Mouse (Mus musculus): ENCODE results near the gene Nfix. TPM values are rescaled to one million over a fixed set of nuclear protein-coding genes. Genes with fewer than 3 reads are reported as not detected.

Nfix gene
- 0.87 and 2.1 TPM in 2 replicates for polyA plus RNA-seq (2016; fragmentation: Nextera tagmentation; extraction: Ambion mirVana)

GRCm38 (mm10) chr8:84799999-84800831 lies at the start of gene Nfix:
Nfix (minus strand) TSS chr8:84800344.
- Histone ChIP-seq H3K9me3 (no peaks in the 10 kb centered on the region), H3K4me1 (peaks cover 13% of the 10 kb centered on the region; the same call in 1 of the 2 replicates), H3K36me3 (no peaks in the 10 kb centered on the region; the same call in 1 of the 2 replicates), H3K27ac (peak within 1 kb of the TSS; percentile 79), H3K27me3 (ENCODE audit: insufficient read depth, poor library complexity, severe bottlenecking) (peaks cover 95% of the 10 kb centered on the region), H3K4me3 (peak within 1 kb of the TSS; percentile 69)
- WGBS: 23% methylated on average over 106 of the region's 125 CpGs
- DNase-seq (ENCODE audit: low spot score): no peak

- Histone ChIP-seq H3K4me1 (peaks cover 26% of the 10 kb centered on the region), H3K4me3 (peak overlapping the region; percentile 98), H3K9me3 (no peaks in the 10 kb centered on the region), H3K27me3 (ENCODE audit: insufficient read depth, poor library complexity, severe bottlenecking) (no peaks in the 10 kb centered on the region), H3K27ac (peak overlapping the region; percentile 97), H3K36me3 (peaks cover 32% of the 10 kb centered on the region)
- no peak for DNase-seq (ENCODE audit: low spot score)
- 37% methylated on average over 6 of the region's 6 CpGs for WGBS
Observed at GRCm38 (mm10) chr8:84847684-84848435, 47.7 kb upstream of the Nfix start.

GRCm38 (mm10) chr8:84846722-84847572 lies 46.8 kb upstream of the Nfix start, which contains the start of gene Calr:
Calr (minus strand) TSS chr8:84846934.
- Histone ChIP-seq H3K4me3 (peak within 1 kb of the TSS; percentile 98), H3K27ac (peak within 1 kb of the TSS; percentile 97), H3K9me3 (no peaks in the 10 kb centered on the region), H3K36me3 (peaks cover 41% of the 10 kb centered on the region), H3K27me3 (ENCODE audit: insufficient read depth, poor library complexity, severe bottlenecking) (no peaks in the 10 kb centered on the region), H3K4me1 (peaks cover 29% of the 10 kb centered on the region)
- WGBS: under 1% methylated on average over 55 of the region's 55 CpGs
- DNase-seq (ENCODE audit: low spot score): peak; percentile 100

- H3K4me1 ChIP-seq: peaks cover 29% of the 10 kb centered on the region
- H3K9me3 ChIP-seq: no peaks in the 10 kb centered on the region
- H3K27ac ChIP-seq: peak overlapping the region; percentile 97
- WGBS: under 1% methylated on average over 30 of the region's 30 CpGs
- DNase-seq (ENCODE audit: low spot score): no peak
- H3K36me3 ChIP-seq: peaks cover 48% of the 10 kb centered on the region
- H3K4me3 ChIP-seq: peak overlapping the region; percentile 98
- H3K27me3 ChIP-seq (ENCODE audit: insufficient read depth, poor library complexity, severe bottlenecking): no peaks in the 10 kb centered on the region
Observed at GRCm38 (mm10) chr8:84846094-84846721, 46.1 kb upstream of the Nfix start.

- peak overlapping the region; percentile 97 for H3K27ac ChIP-seq
- peak overlapping the region; percentile 98 for H3K4me3 ChIP-seq
- 15% methylated on average over 12 of the region's 12 CpGs for WGBS
- H3K27me3 ChIP-seq (ENCODE audit: insufficient read depth, poor library complexity, severe bottlenecking): no peaks in the 10 kb centered on the region
- H3K36me3 ChIP-seq: peaks cover 49% of the 10 kb centered on the region
- DNase-seq (ENCODE audit: low spot score): peak; percentile 79
- no peaks in the 10 kb centered on the region for H3K9me3 ChIP-seq
- peaks cover 29% of the 10 kb centered on the region for H3K4me1 ChIP-seq
Observed at GRCm38 (mm10) chr8:84845355-84846093, 45.4 kb upstream of the Nfix start.

- 81% methylated on average over 9 of the region's 9 CpGs for WGBS
- DNase-seq (ENCODE audit: low spot score): no peak
- Histone ChIP-seq H3K36me3 (peaks cover 49% of the 10 kb centered on the region), H3K27ac (no peak overlapping the region), H3K27me3 (ENCODE audit: insufficient read depth, poor library complexity, severe bottlenecking) (no peaks in the 10 kb centered on the region), H3K9me3 (no peaks in the 10 kb centered on the region), H3K4me1 (peaks cover 29% of the 10 kb centered on the region), H3K4me3 (peak overlapping the region; percentile 98)
Observed at GRCm38 (mm10) chr8:84844397-84845070, 44.4 kb upstream of the Nfix start.

- no peak overlapping the region for H3K4me3 ChIP-seq
- 77% methylated on average over 1 of the region's 1 CpGs for WGBS
Observed at GRCm38 (mm10) chr8:84841514-84841913, 41.4 kb upstream of the Nfix start.

GRCm38 (mm10) chr8:84840248-84840999 lies 40.3 kb upstream of the Nfix start, which contains the start of gene Rad23a:
Rad23a (minus strand) TSS chr8:84840665.
- peaks cover 76% of the 10 kb centered on the region for H3K36me3 ChIP-seq
- DNase-seq (ENCODE audit: low spot score): peak; percentile 97
- peak within 1 kb of the TSS; percentile 88 for H3K4me3 ChIP-seq
- H3K9me3 ChIP-seq: no peaks in the 10 kb centered on the region
- under 1% methylated on average over 55 of the region's 55 CpGs for WGBS
- H3K4me1 ChIP-seq: peaks cover 39% of the 10 kb centered on the region
- H3K27me3 ChIP-seq (ENCODE audit: insufficient read depth, poor library complexity, severe bottlenecking): no peaks in the 10 kb centered on the region
- peak within 1 kb of the TSS; percentile 97 for H3K27ac ChIP-seq

More at GRCm38 (mm10) chr8:84841514-84841913, 41.4 kb upstream of the Nfix start:
- H3K9me3 ChIP-seq: no peaks in the 10 kb centered on the region
- peaks cover 39% of the 10 kb centered on the region for H3K4me1 ChIP-seq
- no peaks in the 10 kb centered on the region for H3K27me3 ChIP-seq (ENCODE audit: insufficient read depth, poor library complexity, severe bottlenecking)
- H3K27ac ChIP-seq: no peak overlapping the region
- H3K36me3 ChIP-seq: peaks cover 71% of the 10 kb centered on the region
- no peak for DNase-seq (ENCODE audit: low spot score)

GRCm38 (mm10) chr8:84839875-84840247 lies 39.7 kb upstream of the Nfix start:
- Histone ChIP-seq H3K36me3 (peaks cover 75% of the 10 kb centered on the region), H3K4me3 (peak overlapping the region; percentile 88), H3K27me3 (ENCODE audit: insufficient read depth, poor library complexity, severe bottlenecking) (no peaks in the 10 kb centered on the region), H3K9me3 (no peaks in the 10 kb centered on the region), H3K27ac (peak overlapping the region; percentile 97), H3K4me1 (peaks cover 36% of the 10 kb centered on the region)
- no peak for DNase-seq (ENCODE audit: low spot score)
- WGBS: 5% methylated on average over 7 of the region's 7 CpGs

GRCm38 (mm10) chr8:84839411-84839810 lies 39.3 kb upstream of the Nfix start:
- Histone ChIP-seq H3K4me1 (peaks cover 35% of the 10 kb centered on the region), H3K27ac (peak overlapping the region; percentile 97; the same call in 1 of the 2 replicates)
- WGBS: 89% methylated on average over 2 of the region's 2 CpGs

More at GRCm38 (mm10) chr8:84839411-84839810, 39.3 kb upstream of the Nfix start:
- H3K9me3 ChIP-seq: no peaks in the 10 kb centered on the region
- no peak for DNase-seq (ENCODE audit: low spot score)
- H3K36me3 ChIP-seq: peaks cover 75% of the 10 kb centered on the region
- H3K4me3 ChIP-seq: peak overlapping the region; percentile 88
- no peaks in the 10 kb centered on the region for H3K27me3 ChIP-seq (ENCODE audit: insufficient read depth, poor library complexity, severe bottlenecking)

All from heart, embryonic 10.5 days (tissue).